Mouse (Mus musculus) G1E (cell line): ENCODE measurements around the gene Col1a2. TPM values are rescaled to one million over a fixed set of nuclear protein-coding genes. Genes with fewer than 3 reads are reported as not detected.

Experiments
- ATAC-seq: 2 replicates; pipeline ENCODE4 v1.8.0; 2016; ENCODE audit warnings: mild to moderate bottlenecking; ENCODE audit not compliant: insufficient number of reproducible peaks, poor library complexity, low FRiP score, severe bottlenecking; ENCODE audit errors: extremely low read depth
- DNase-seq: peaks from one replicate; pipeline ENCODE4 v3.0.0; 2012; ENCODE audit warnings: low spot score
- H3K27me3 ChIP-seq: 2 replicates; pipeline ENCODE4 v1.6.1; 2012; ENCODE audit warnings: mild to moderate bottlenecking, low read length, inconsistent platforms; ENCODE audit not compliant: insufficient read depth
- H3K36me3 ChIP-seq: replicated peaks from 2 replicates; pipeline ENCODE3; 2012; ENCODE audit warnings: mild to moderate bottlenecking, inconsistent platforms
- H3K4me1 ChIP-seq: 2 replicates; pipeline ENCODE4 v1.6.1; 2012; ENCODE audit warnings: low read depth, low read length, inconsistent platforms, mixed read lengths; ENCODE audit not compliant: insufficient read depth
- H3K4me3 ChIP-seq: 2 replicates; pipeline ENCODE4 v1.5.1; 2012; ENCODE audit warnings: low read depth, mild to moderate bottlenecking, inconsistent platforms, low read length, moderate library complexity, mixed read lengths
- H3K9me3 ChIP-seq: replicated peaks from 2 replicates; pipeline ENCODE4 v1.6.1; 2012; ENCODE audit warnings: inconsistent platforms
- CTCF ChIP-seq: IDR thresholded peaks from 2 replicates; pipeline ENCODE4 v1.5.1; 2012; ENCODE audit warnings: low read depth, low read length, inconsistent platforms, mixed read lengths
- GATA1 ChIP-seq: IDR thresholded peaks from 2 replicates; pipeline ENCODE4 v1.6.1; 2012; ENCODE audit warnings: borderline replicate concordance, low read length, inconsistent platforms, mixed read lengths
- GATA2 ChIP-seq: IDR thresholded peaks from 2 replicates; pipeline ENCODE4 v1.6.1; 2012; ENCODE audit warnings: low read depth, low read length, inconsistent platforms, borderline replicate concordance
- POLR2AphosphoS5 ChIP-seq: IDR thresholded peaks from 2 replicates; pipeline ENCODE4 v1.6.1; 2012; ENCODE audit warnings: low read depth, low read length, inconsistent platforms; ENCODE audit not compliant: insufficient replicate concordance
- TAL1 ChIP-seq: conservative IDR thresholded peaks from 2 replicates; pipeline ENCODE4 v1.6.1; 2012; ENCODE audit warnings: low read depth, low read length, inconsistent platforms, mixed read lengths
- polyA plus RNA-seq: library from polyadenylated mRNA; stranded (reverse); fragments of >175 nt; gene quantifications from 2 replicates; pipeline ENCODE4 v1.2.3, GENCODE M21; 2012
- total RNA-seq, 2 experiments: library from RNA; stranded (forward) in 1 of 2; stranded (reverse) in 1 of 2; fragments of 200-1000 nt in 1 of 2; fragments of >200 nt in 1 of 2; fragmentation: Nextera tagmentation in 1 of 2; gene quantifications; 2 replicates each; pipeline ENCODE4 v1.2.3; 2014 to 2017

The Col1a2 gene
- total and polyA plus RNA-seq, 3 experiments = 0.55 TPM; not detected in 2

- TF ChIP-seq CTCF (no peak), TAL1 (no peak), GATA1 (no peak), POLR2AphosphoS5 (no peak)
- Histone ChIP-seq H3K36me3 (no peaks in the 10 kb centered on the region), H3K4me1 (no peaks in the 10 kb centered on the region), H3K27me3 (peaks cover 18% of the 10 kb centered on the region), H3K9me3 (no peaks in the 10 kb centered on the region), H3K4me3 (no peak overlapping the region)
- no peak for DNase-seq
- no peak for ATAC-seq
Observed at GRCm38 (mm10) chr6:4508279-4508678, 3.7 kb downstream of the Col1a2 start.

GRCm38 (mm10) chr6:4509395-4509794 is 4.8 kb downstream of the Col1a2 start:
- H3K9me3 ChIP-seq = no peaks in the 10 kb centered on the region
- DNase-seq (no peak), ATAC-seq (no peak)
- H3K4me3 ChIP-seq = no peak overlapping the region
- H3K36me3 ChIP-seq = no peaks in the 10 kb centered on the region
- H3K4me1 ChIP-seq = no peaks in the 10 kb centered on the region
- peaks cover 16% of the 10 kb centered on the region for H3K27me3 ChIP-seq
- no peak for TF ChIP-seq GATA2

- H3K9me3 ChIP-seq = no peaks in the 10 kb centered on the region
- H3K36me3 ChIP-seq = no peaks in the 10 kb centered on the region
- TF ChIP-seq POLR2AphosphoS5 (no peak), GATA2 (no peak), CTCF (no peak), GATA1 (no peak), TAL1 (no peak)
- DNase-seq (no peak), ATAC-seq (no peak)
- no peaks in the 10 kb centered on the region for H3K4me1 ChIP-seq
- peaks cover 2% of the 10 kb centered on the region; the same call in 1 of the 2 replicates for H3K27me3 ChIP-seq
- H3K4me3 ChIP-seq = no peak overlapping the region
Observed at GRCm38 (mm10) chr6:4514671-4515070, 10.1 kb downstream of the Col1a2 start.

GRCm38 (mm10) chr6:4521031-4521430 is 16.4 kb downstream of the Col1a2 start:
- DNase-seq (no peak), ATAC-seq (no peak)
- no peaks in the 10 kb centered on the region for H3K4me1 ChIP-seq
- H3K27me3 ChIP-seq = peaks cover 13% of the 10 kb centered on the region
- H3K4me3 ChIP-seq = no peak overlapping the region
- TF ChIP-seq GATA1 = no peak
- TF ChIP-seq TAL1 = no peak
- no peak for TF ChIP-seq POLR2AphosphoS5
- TF ChIP-seq GATA2 = no peak
- no peak for TF ChIP-seq CTCF
- H3K9me3 ChIP-seq = no peaks in the 10 kb centered on the region
- no peaks in the 10 kb centered on the region for H3K36me3 ChIP-seq

GRCm38 (mm10) chr6:4528439-4528838 is 23.8 kb downstream of the Col1a2 start:
- Histone ChIP-seq H3K4me3 (no peak overlapping the region), H3K36me3 (no peaks in the 10 kb centered on the region), H3K9me3 (no peaks in the 10 kb centered on the region), H3K27me3 (peaks cover 14% of the 10 kb centered on the region), H3K4me1 (no peaks in the 10 kb centered on the region)
- no peak for DNase-seq
- TF ChIP-seq GATA2 (no peak), TAL1 (no peak), CTCF (no peak), GATA1 (no peak), POLR2AphosphoS5 (no peak)
- no peak for ATAC-seq

GRCm38 (mm10) chr6:4530986-4531385 is 26.4 kb downstream of the Col1a2 start:
- no peak for ATAC-seq
- Histone ChIP-seq H3K9me3 (no peaks in the 10 kb centered on the region), H3K27me3 (peaks cover 12% of the 10 kb centered on the region), H3K36me3 (no peaks in the 10 kb centered on the region), H3K4me1 (no peaks in the 10 kb centered on the region), H3K4me3 (no peak overlapping the region)
- TF ChIP-seq GATA2 (no peak), TAL1 (no peak), CTCF (no peak)
- DNase-seq = no peak

- no peak for ATAC-seq
- DNase-seq = no peak
- Histone ChIP-seq H3K36me3 (no peaks in the 10 kb centered on the region), H3K4me3 (no peak overlapping the region), H3K4me1 (no peaks in the 10 kb centered on the region), H3K27me3 (peaks cover 15% of the 10 kb centered on the region), H3K9me3 (no peaks in the 10 kb centered on the region)
- no peak for TF ChIP-seq TAL1
Observed at GRCm38 (mm10) chr6:4532898-4533297, 28.3 kb downstream of the Col1a2 start.
